Mouse (Mus musculus): ENCODE results near the gene Cry1. TPM values are rescaled to one million over a fixed set of nuclear protein-coding genes. Genes with fewer than 3 reads are reported as not detected.

Gene Cry1
- 3.4 and 9.1 TPM in 2 replicates for polyA plus RNA-seq (2012; rRNA removed; ENCODE audit: low replicate concordance)

GRCm38 (mm10) chr10:85184964-85185608, at the start of gene Cry1:
TSS of gene Cry1 (minus strand) at chr10:85185064.

GRCm38 (mm10) chr10:85127395-85128287, 57.2 kb downstream of the Cry1 start, which contains the start of gene Mterf2:
TSS of gene Mterf2 (minus strand) at chr10:85128027.

GRCm38 (mm10) chr10:85102247-85103084, 82.4 kb downstream of the Cry1 start, which contains the start of the genes Fhl4 and Tmem263:
TSS of gene Fhl4 (minus strand) at chr10:85102495.
TSS of gene Tmem263 (plus strand) at chr10:85102627.

Other genes starting within 250 kb of the Cry1 start
- not detected in 2 replicates for gene Fhl4, start 82.6 kb downstream of the Cry1 start, polyA plus RNA-seq (2012; rRNA removed; ENCODE audit: low replicate concordance)
- gene Tmem263, start 82.4 kb downstream of the Cry1 start, polyA plus RNA-seq (2012; rRNA removed; ENCODE audit: low replicate concordance): 13.6 and 20.1 TPM in 2 replicates
- 2.9 and 3.5 TPM in 2 replicates for gene Mterf2, start 57.0 kb downstream of the Cry1 start, polyA plus RNA-seq (2012; rRNA removed; ENCODE audit: low replicate concordance)
- 0.78 and 0.94 TPM in 2 replicates for gene Btbd11, start 201.8 kb upstream of the Cry1 start, polyA plus RNA-seq (2012; rRNA removed; ENCODE audit: low replicate concordance)

All from duodenum, adult 2 months (tissue).